Mouse (Mus musculus) left cerebral cortex, adult 2 months (tissue): ENCODE measurements around the gene S1pr1. TPM values are rescaled to one million over a fixed set of nuclear protein-coding genes. Genes with fewer than 3 reads are reported as not detected.

Experiments
- DNase-seq, 2 experiments: peaks; one replicate each; pipeline ENCODE4 v3.0.0; 2021 to 2022; ENCODE audit warnings: low spot score in 2 of 2, mixed read lengths in 1 of 2; ENCODE audit errors: extremely low spot score in 1 of 2
- H3K27ac ChIP-seq: fragments of 200-600 bp; 2 replicates; pipeline ENCODE4 v1.8.1; 2022
- H3K4me3 ChIP-seq: fragments of 200-600 bp; 2 replicates; pipeline ENCODE4 v1.8.1; 2022
- CTCF ChIP-seq: fragments of 200-600 bp; IDR thresholded peaks from 2 replicates; pipeline ENCODE4 v1.8.1; 2022; ENCODE audit warnings: antibody characterized with exemption, mild to moderate bottlenecking, moderate library complexity
- intact Hi-C: fragments of 180-260 bp; cut with DNase I; formaldehyde crosslinking; loops from one replicate; pipeline ENCODE4 v1.15.1; 2025
- long read RNA-seq, 2 experiments: library from polyadenylated mRNA; stranded (forward); transcript quantifications; one replicate each; pipeline ENCODE4 v2.0.0; 2021; ENCODE audit warnings: borderline mapping rate in 2 of 2
- total RNA-seq, 2 experiments: library from RNA; stranded (reverse); gene quantifications; 2 replicates each; pipeline ENCODE4 v1.2.3; 2021

The S1pr1 gene
- 100 to 1,000 TPM in 1 of 2 experiments, 10 to 100 TPM in 1; 90.6 to 118 TPM for total RNA-seq
- long read RNA-seq, experiment 1, transcript S1pr1-201 (2 exons, 3,046 nt), result major isoform, 78 of 102 reads
- long read RNA-seq, experiment 1, partial matches to known transcripts, result 0 of 102 reads
- long read RNA-seq, experiment 1, other reads (novel, unspliced or antisense), result 24 of 102 reads
- long read RNA-seq, experiment 2, transcript S1pr1-201 (2 exons, 3,046 nt), result major isoform, 82 of 105 reads
- long read RNA-seq, experiment 2, partial matches to known transcripts, result 22 of 105 reads
- long read RNA-seq, experiment 2, other reads (novel, unspliced or antisense), result 1 of 105 reads

DNA sequence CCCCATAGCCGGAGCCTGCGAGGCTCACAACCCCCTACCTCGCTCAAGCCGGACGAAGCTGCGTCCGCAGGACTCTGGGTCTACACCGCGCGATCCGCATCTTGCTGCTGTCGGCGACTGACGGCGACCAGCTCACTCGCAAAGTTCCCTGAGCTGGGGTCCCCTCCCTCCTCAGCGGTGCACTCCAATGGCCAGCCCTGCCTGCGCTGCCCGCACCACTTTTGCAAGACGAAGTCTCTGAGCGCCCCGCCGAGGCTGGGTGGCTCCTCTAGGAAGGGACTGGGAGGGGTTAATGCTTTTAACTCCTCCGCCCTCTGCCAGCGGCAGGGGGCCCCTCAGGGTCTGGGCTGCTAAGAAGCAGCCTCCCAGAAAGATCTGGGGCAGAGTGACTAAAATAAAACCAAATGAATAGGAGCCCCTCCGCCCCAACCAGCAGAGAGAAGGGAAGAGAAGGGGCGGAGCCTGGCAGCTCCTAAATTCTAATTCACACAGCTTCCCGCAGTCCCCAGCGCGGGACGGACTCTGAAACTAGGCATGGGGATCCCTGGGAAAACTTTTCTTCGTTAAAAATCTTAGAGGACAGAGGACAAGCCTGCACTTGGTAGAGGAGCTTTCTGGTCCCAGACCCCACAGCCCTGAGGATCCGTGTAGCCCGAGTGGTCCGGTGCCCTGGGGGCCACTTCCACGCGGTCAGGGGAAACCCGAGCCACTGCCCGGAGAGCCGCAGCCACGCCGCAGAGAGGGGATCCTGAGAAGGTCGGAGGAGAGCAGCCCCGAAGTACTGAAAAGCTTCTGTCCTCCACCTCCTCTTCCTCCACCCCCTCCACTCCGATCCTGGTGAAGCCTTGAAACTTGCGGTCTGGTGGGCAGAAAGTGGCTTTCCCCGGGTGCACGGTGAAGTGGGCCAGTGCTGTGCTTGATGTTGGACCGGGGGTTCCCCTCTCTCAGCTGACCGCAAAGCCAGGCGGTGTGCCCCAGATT lies at the start of gene S1pr1:
Gene S1pr1 (minus strand): TSS at position 402 of the 981 bp plus-strand sequence.
- DNase-seq, result peak; percentile 49 to 56
- intact Hi-C loops, result loop anchor here (5.0 kb wide), 3 partner anchors 53 to 217 kb away; no protein-coding TSS in a partner anchor
- TF ChIP-seq CTCF, result peak; percentile 25
- H3K27ac ChIP-seq, result peak within 1 kb of the TSS; percentile 84
- peak within 1 kb of the TSS; percentile 60 for H3K4me3 ChIP-seq

DNA sequence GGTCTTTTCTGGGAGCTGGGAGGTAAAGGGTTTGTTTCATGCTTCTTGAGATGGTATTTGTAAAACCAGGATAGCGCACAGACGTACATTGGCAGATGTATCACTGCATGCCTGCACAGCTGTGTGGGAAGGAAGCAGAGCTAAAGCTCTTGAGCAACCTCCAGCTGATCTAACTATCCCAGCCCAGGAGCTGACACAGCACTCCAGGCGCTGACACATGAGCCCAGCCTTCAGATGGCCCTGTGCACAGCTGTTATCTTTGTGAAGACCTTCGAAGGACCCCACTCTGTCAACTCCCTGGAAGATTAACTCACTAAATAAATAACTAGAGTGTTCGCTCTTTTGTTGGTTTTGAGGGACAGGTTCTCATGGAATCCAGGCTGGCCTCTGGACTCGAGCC lies 48.4 kb upstream of the S1pr1 start:
- Histone ChIP-seq H3K27ac (no peak overlapping the region; the same call in 1 of the 2 replicates), H3K4me3 (no peak overlapping the region)
- intact Hi-C loops, result no loop called here
- no peak for DNase-seq
- no peak for TF ChIP-seq CTCF

DNA sequence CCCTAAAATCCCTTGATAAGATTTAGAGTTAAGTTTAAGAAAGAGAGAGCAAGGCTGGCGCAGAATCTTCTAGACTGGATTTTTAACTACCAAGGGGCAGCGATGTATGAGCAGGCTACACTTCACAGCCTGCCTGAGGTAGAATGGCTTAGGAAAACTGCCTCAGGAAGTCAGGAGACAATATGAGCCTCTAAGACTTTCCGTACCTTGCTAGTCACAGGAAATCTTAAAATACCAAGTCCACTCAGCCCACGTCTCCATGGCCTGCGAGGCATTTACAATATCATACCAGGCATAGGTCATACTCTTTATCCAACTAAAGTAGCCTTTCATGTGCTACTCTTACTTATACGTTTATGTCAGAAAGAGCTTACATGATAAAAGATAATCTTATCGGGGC lies 48.0 kb upstream of the S1pr1 start:
- intact Hi-C loops, result no loop called here
- no peak for TF ChIP-seq CTCF
- H3K27ac ChIP-seq, result no peak overlapping the region; the same call in 1 of the 2 replicates
- DNase-seq, result no peak
- H3K4me3 ChIP-seq, result no peak overlapping the region

DNA sequence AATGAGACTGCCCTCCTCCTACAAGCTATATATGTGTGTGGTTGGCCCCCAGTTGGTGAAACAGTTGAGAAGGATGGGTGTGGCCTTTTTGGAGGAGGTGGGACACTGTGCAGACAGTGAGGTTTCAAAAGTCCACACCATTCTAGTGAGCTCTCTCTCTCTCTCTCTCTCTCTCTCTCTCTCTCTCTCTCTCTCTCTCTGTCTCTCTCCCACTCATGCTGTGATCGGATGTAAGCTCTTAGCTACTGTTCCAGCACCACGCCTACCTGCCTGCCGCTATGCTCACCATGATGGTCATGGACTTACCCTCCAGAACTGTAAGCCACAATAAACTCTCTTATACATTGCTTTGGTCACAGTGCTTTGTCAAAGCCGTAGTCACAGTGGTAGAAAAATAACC lies 44.8 kb upstream of the S1pr1 start:
- Histone ChIP-seq H3K4me3 (no peak overlapping the region), H3K27ac (no peak overlapping the region)
- no peak for TF ChIP-seq CTCF
- intact Hi-C loops, result no loop called here
- DNase-seq, result no peak

DNA sequence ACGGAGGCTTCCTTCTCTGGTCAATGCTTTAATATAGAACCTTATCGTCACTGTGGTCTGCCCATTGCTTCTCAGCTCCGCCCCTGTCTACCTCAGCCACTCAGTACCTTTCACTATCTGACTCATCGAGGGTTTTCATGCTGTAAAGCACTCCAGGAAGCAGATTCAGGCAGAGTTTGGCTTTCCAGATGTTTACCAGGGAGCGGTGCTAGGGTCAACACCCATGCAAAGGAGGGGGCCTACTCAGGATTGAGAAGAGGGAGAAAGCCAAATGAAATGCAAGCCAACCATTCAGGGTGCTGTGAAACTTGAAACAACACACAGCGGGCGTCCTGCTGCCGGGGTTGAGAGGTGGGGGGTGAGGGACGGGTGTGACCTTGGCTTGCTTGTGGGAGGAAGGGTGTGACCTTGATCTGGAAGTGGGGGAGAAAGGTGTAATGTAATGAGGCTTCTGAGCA lies 43.6 kb upstream of the S1pr1 start:
- DNase-seq, result no peak
- TF ChIP-seq CTCF, result no peak
- no peak overlapping the region for H3K27ac ChIP-seq
- intact Hi-C loops, result no loop called here
- H3K4me3 ChIP-seq, result no peak overlapping the region

DNA sequence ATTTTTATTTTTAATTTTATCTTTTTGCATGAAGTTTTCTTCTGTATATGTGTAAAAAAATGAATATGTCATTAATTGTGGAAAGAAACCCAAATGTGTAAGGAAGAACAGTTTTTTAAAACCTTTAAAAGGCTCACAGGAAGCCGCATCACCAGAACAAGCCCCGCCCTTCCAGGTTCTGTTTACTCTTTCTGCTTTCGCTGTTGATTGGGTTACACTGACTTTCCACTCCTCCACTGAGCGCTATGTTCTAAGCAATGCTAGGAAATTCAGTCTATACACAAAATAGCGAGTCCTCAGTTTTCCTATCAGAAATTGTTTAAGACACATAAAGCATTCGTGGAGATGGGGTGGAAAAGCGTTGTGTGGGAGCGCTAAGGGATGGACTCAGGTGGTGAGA lies 39.6 kb upstream of the S1pr1 start:
- no peak for TF ChIP-seq CTCF
- intact Hi-C loops, result no loop called here
- H3K4me3 ChIP-seq, result no peak overlapping the region
- DNase-seq, result no peak
- H3K27ac ChIP-seq, result no peak overlapping the region

DNA sequence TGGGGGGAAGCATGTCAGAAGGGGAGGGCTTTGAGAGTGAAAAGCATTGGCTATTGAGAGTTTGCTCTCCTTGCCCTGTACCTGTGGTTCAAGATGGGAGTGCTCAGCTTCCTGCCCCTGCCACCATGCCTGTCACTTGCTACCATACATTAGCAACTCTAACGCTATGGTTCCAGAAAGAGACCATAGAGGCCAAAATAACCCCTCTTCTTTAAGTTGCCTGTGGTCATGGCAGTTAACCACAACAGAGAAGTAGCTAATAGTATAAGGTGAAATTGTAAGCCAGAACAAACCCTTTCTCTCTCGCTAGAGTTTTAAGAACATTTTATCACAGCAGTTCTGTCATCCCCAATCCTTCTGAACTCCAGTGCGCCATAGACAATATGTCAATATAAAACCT lies 35.5 kb upstream of the S1pr1 start:
- no peak overlapping the region for H3K4me3 ChIP-seq
- intact Hi-C loops, result no loop called here
- no peak for TF ChIP-seq CTCF
- no peak for DNase-seq
- H3K27ac ChIP-seq, result no peak overlapping the region

DNA sequence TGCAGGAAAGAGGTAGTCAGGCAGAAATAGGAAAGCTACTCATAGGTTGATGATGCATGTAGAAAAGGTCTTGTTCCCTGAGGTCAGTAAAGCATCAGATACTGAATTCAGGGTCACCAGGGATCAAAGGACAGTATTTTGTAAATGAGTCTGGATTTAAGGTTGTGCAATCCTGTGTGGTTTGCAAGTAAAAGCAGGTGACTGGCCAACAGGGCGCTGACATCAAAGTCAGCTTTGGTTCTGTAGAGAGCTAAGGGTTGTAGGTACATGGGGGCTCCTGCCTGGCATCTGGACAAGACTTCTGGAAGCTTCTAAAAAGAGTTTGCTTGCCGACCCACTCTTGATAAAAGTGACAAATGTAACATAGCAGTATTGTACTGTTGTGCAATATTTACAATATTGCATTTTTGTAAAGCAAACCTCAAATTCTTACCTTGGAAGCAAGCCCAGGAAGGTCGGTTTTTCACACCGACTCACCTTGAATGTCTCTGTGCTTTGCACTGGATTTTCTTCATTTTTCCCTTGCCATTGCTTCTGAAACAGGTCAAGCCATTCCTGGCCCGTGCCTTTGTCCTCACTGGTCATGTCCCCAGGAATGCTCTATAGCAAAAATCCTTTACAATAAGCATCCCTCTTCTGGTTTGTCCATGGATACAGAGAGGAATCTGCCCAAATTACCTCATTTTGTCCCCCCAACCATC lies 33.6 kb upstream of the S1pr1 start:
- no peak overlapping the region for H3K4me3 ChIP-seq
- intact Hi-C loops, result no loop called here
- no peak for DNase-seq
- no peak for TF ChIP-seq CTCF
- no peak overlapping the region for H3K27ac ChIP-seq

DNA sequence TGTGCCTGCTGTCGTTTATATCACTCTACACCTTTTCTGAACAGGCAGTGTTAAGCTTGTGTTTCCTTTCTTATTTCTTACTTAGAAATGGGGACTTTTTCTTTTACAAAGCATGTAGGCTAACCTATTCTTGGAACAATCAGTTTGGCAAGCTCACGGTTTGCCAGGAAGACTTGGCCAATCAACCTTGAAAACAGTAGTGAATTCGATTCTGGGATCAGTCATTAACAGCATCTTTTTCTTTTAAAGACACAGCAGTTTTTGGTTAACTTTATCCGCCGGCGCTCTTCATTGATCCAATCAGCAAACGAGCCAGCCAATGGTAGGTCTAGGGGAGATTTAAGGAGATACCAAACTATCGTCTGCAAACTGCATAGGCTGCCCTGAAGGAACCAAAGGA lies 31.6 kb upstream of the S1pr1 start:
- TF ChIP-seq CTCF, result no peak
- intact Hi-C loops, result no loop called here

DNA sequence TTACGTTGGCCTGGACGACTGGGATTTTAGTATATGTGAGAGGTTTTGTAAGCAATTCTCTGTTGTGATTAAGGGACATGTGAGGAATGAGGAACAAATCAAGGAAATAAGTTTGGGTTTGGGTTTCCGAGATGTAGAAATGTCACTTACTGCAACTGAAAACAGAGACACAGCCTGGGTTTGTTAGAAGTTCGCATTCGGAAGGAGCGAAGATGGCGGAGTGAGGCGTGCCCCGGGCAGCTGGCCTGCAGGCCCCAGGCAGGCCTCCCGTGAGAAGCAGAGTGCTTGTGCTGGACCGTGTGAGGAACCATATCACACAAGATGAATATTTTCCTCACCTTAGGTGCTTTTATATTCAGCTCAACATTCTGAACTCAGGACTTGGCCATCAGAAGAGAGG lies 30.2 kb upstream of the S1pr1 start:
- TF ChIP-seq CTCF, result no peak
- intact Hi-C loops, result no loop called here
- no peak for DNase-seq
- Histone ChIP-seq H3K4me3 (no peak overlapping the region), H3K27ac (no peak overlapping the region)

More for the DNA sequence above, 31.6 kb upstream of the S1pr1 start:
- H3K27ac ChIP-seq, result no peak overlapping the region
- DNase-seq, result no peak
- H3K4me3 ChIP-seq, result no peak overlapping the region

DNA sequence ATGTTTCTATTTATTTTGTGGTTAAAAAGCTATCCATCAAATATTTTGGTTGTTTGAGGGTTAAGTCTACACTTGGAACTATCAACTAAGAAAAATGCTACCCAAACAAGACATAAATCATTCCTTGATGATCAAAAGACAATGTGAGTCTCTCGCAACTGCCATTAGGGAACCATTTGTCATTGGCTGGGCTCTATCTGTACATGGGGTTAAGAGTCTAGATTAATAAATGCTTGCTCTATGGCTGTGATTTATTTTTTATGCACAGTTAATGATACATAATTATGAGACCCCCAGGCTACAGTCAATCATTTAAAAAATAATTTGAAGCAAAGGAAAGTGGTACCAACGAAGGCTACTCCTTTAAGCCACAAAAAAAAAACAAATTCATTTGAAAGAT lies 23.7 kb upstream of the S1pr1 start:
- intact Hi-C loops, result no loop called here
- no peak for TF ChIP-seq CTCF
- Histone ChIP-seq H3K4me3 (no peak overlapping the region), H3K27ac (no peak overlapping the region)
- DNase-seq, result no peak
